Mouse (Mus musculus) cerebellum, postnatal 4 days (tissue): ENCODE data around the gene Srgap3.

Source experiments
- DNase-seq, 2 experiments: peaks; one replicate each; pipeline ENCODE4 v3.0.0; 2022; ENCODE audit warnings: low spot score in 2 of 2, mixed read lengths in 1 of 2

Gene Srgap3

DNA sequence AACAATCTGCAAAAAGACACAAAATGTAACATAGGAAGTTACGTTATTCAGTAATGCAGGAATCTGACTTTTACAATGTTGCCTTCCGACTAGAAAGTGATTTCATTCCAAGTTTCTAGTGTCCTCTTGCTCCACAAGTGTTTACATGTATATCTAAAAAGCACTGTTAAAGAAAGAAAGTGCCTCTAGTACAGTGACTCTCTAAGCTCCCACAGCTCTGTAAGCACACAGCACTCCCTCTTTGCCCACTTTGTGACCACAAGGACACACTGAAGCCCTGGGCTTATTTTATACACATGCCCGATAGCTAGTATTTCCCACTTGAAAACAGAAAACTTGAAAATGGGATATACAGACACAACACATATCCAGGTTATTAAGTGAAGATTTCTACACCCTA is 259.0 kb downstream of the Srgap3 start:
- DNase-seq, result no peak

DNA sequence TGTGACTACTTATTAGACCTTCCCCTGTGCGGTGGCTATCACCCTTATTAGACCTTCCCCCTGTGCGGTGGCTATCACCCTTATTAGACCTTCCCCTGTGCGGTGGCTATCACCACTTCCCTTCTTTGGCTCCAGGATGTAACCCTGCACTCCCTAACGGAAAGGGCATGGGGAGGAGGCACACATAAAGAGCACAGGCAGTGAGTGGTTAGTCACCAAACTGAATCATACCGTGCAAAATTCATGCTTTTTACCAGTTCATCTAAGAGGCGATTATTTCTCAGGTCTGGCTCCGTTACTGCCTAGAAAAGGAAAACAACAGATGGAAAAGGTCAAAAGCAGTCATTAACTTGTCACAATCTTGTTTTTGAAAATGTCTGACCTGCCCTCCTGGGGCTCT is 260.6 kb downstream of the Srgap3 start:
- DNase-seq, result no peak

- no peak for DNase-seq
Measured at GRCm38 (mm10) chr6:112684065-112684464, 263.0 kb downstream of the Srgap3 start.
